Mouse (Mus musculus) MEL (cell line): ENCODE results near the gene Baiap3. TPM values are rescaled to one million over a fixed set of nuclear protein-coding genes. Genes with fewer than 3 reads are reported as not detected.
A peak's percentile ranks its signal among the peaks of the same experiment; 100 is the strongest.

Source experiments
- DNase-seq: peaks from one replicate; pipeline ENCODE4 v3.0.0; 2011; ENCODE audit warnings: low read depth, low spot score
- H3K27ac ChIP-seq: 2 replicates; pipeline ENCODE4 v1.5.1; 2012; ENCODE audit warnings: low read depth, mild to moderate bottlenecking, control low read depth, low read length, moderate library complexity; ENCODE audit not compliant: control insufficient read depth
- H3K27me3 ChIP-seq, 2 experiments: fragments of 150-350 bp in 1 of 2; sonication (generic) in 1 of 2; 2 replicates each; pipeline ENCODE4 v1.6.1; 2012; ENCODE audit warnings: low read length in 2 of 2, mild to moderate bottlenecking in 2 of 2, improper control_type of control experiment in 1 of 2, moderate library complexity in 1 of 2; ENCODE audit not compliant: insufficient read depth in 2 of 2, control insufficient read depth in 1 of 2
- H3K36me3 ChIP-seq, 2 experiments: 2 replicates each; pipeline ENCODE4 v1.6.1; 2012 to 2014; ENCODE audit warnings: low read length in 2 of 2, improper control_type of control experiment in 1 of 2, inconsistent platforms in 1 of 2, mild to moderate bottlenecking in 1 of 2; ENCODE audit not compliant: insufficient read depth in 2 of 2, control insufficient read depth in 1 of 2
- H3K4me1 ChIP-seq, 2 experiments: fragments of 150-350 bp in 1 of 2; sonication (generic) in 1 of 2; 2 replicates each; pipeline ENCODE4 v1.6.1; 2012; ENCODE audit warnings: low read length in 2 of 2, improper control_type of control experiment in 1 of 2, mild to moderate bottlenecking in 1 of 2; ENCODE audit not compliant: insufficient read depth in 2 of 2, control insufficient read depth in 1 of 2
- H3K4me3 ChIP-seq, 2 experiments: fragments of 150-350 bp in 1 of 2; sonication (generic) in 1 of 2; 2 replicates each; pipeline ENCODE4 v1.5.1; 2012; ENCODE audit warnings: low read depth in 2 of 2, low read length in 2 of 2, mild to moderate bottlenecking in 2 of 2, moderate library complexity in 2 of 2, control low read depth in 1 of 2, improper control_type of control experiment in 1 of 2; ENCODE audit not compliant: control insufficient read depth in 1 of 2, insufficient read depth in 1 of 2
- H3K79me2 ChIP-seq: 2 replicates; pipeline ENCODE4 v1.6.1; 2012; ENCODE audit warnings: mild to moderate bottlenecking, low read length, moderate library complexity; ENCODE audit not compliant: control insufficient read depth, poor library complexity, insufficient read depth
- H3K9ac ChIP-seq: 2 replicates; pipeline ENCODE4 v1.6.1; 2012; ENCODE audit warnings: low read depth, mild to moderate bottlenecking, control low read depth, low read length, moderate library complexity; ENCODE audit not compliant: control insufficient read depth, poor library complexity, severe bottlenecking
- H3K9me3 ChIP-seq: fragments of 150-350 bp; sonication (generic); replicated peaks from 2 replicates; pipeline ENCODE4 v1.6.1; 2012; ENCODE audit warnings: mild to moderate bottlenecking, low read length, improper control_type of control experiment, moderate library complexity; ENCODE audit not compliant: insufficient read depth
- BHLHE40 ChIP-seq: IDR thresholded peaks from 2 replicates; pipeline ENCODE4 v1.6.1; 2012; ENCODE audit warnings: low read depth, mild to moderate bottlenecking, inconsistent platforms, low read length, improper control_type of control experiment, borderline replicate concordance
- CHD1 ChIP-seq: IDR thresholded peaks from 2 replicates; pipeline ENCODE4 v1.6.1; 2012; ENCODE audit warnings: low read depth, mild to moderate bottlenecking, inconsistent platforms, low read length, improper control_type of control experiment
- ELF1 ChIP-seq: IDR thresholded peaks from 2 replicates; pipeline ENCODE4 v1.6.1; 2014; ENCODE audit warnings: low read depth, mild to moderate bottlenecking, inconsistent platforms, low read length, improper control_type of control experiment, moderate library complexity
- EP300 ChIP-seq, 2 experiments: IDR thresholded peaks; 2 replicates each; pipeline ENCODE4 v1.6.1; 2011; ENCODE audit warnings: improper control_type of control experiment in 2 of 2, low read length in 2 of 2, low read depth in 1 of 2, mild to moderate bottlenecking in 1 of 2
- ETS1 ChIP-seq: IDR thresholded peaks from 2 replicates; pipeline ENCODE4 v1.6.1; 2012; ENCODE audit warnings: low read depth, mild to moderate bottlenecking, inconsistent platforms, low read length, improper control_type of control experiment, moderate library complexity
- GATA1 ChIP-seq: IDR thresholded peaks from 2 replicates; pipeline ENCODE4 v1.6.1; 2011; ENCODE audit warnings: low read depth, low read length, improper control_type of control experiment
- HCFC1 ChIP-seq: IDR thresholded peaks from 2 replicates; pipeline ENCODE4 v1.6.1; 2012; ENCODE audit warnings: low read depth, mild to moderate bottlenecking, inconsistent platforms, low read length, improper control_type of control experiment, moderate library complexity
- KAT2A ChIP-seq: conservative IDR thresholded peaks from 2 replicates; pipeline ENCODE4 v1.6.1; 2012; ENCODE audit warnings: low read depth, low read length, improper control_type of control experiment, inconsistent platforms
- MEF2A ChIP-seq: IDR thresholded peaks from 2 replicates; pipeline ENCODE4 v1.6.1; 2014; ENCODE audit warnings: low read depth, mild to moderate bottlenecking, inconsistent platforms, low read length, improper control_type of control experiment; ENCODE audit not compliant: poor library complexity, insufficient replicate concordance, severe bottlenecking; ENCODE audit errors: extremely low read depth
- MYB ChIP-seq: IDR thresholded peaks from 2 replicates; pipeline ENCODE4 v1.6.1; 2011; ENCODE audit warnings: mild to moderate bottlenecking, low read depth, low read length, improper control_type of control experiment
- NELFE ChIP-seq: IDR thresholded peaks from 2 replicates; pipeline ENCODE4 v1.6.1; 2011; ENCODE audit warnings: low read depth, low read length, improper control_type of control experiment
- POLR2A ChIP-seq, 2 experiments: IDR thresholded peaks; 2 replicates each; pipeline ENCODE4 v1.6.1; 2011 to 2012; ENCODE audit warnings: low read length in 2 of 2, mild to moderate bottlenecking in 2 of 2, control low read depth in 1 of 2, improper control_type of control experiment in 1 of 2, low read depth in 1 of 2, moderate library complexity in 1 of 2; ENCODE audit not compliant: control insufficient read depth in 1 of 2, insufficient read depth in 1 of 2, poor library complexity in 1 of 2
- POLR2AphosphoS5 ChIP-seq: IDR thresholded peaks from 2 replicates; pipeline ENCODE4 v1.6.1; 2012; ENCODE audit warnings: low read depth, borderline replicate concordance, mild to moderate bottlenecking, inconsistent platforms, low read length, moderate library complexity, mixed read lengths
- RAD21 ChIP-seq: IDR thresholded peaks from 2 replicates; pipeline ENCODE4 v1.6.1; 2011; ENCODE audit warnings: mild to moderate bottlenecking, low read depth, low read length, improper control_type of control experiment
- RCOR1 ChIP-seq: IDR thresholded peaks from 2 replicates; pipeline ENCODE4 v1.6.1; 2012; ENCODE audit warnings: low read depth, mild to moderate bottlenecking, inconsistent platforms, low read length, improper control_type of control experiment
- TAL1 ChIP-seq: IDR thresholded peaks from 2 replicates; pipeline ENCODE4 v1.6.1; 2012; ENCODE audit warnings: mild to moderate bottlenecking, inconsistent platforms, low read length, moderate library complexity, mixed read lengths
- TBP ChIP-seq: IDR thresholded peaks from 2 replicates; pipeline ENCODE4 v1.8.0; 2011; ENCODE audit warnings: low read depth, low read length, improper control_type of control experiment
- TCF12 ChIP-seq: IDR thresholded peaks from 2 replicates; pipeline ENCODE4 v1.6.1; 2014; ENCODE audit warnings: low read depth, mild to moderate bottlenecking, inconsistent platforms, low read length, improper control_type of control experiment, moderate library complexity
- UBTF ChIP-seq: IDR thresholded peaks from 2 replicates; pipeline ENCODE4 v1.6.1; 2012; ENCODE audit warnings: low read depth, mild to moderate bottlenecking, inconsistent platforms, low read length, improper control_type of control experiment, moderate library complexity, borderline replicate concordance; ENCODE audit not compliant: insufficient read depth
- USF1 ChIP-seq: IDR thresholded peaks from 2 replicates; pipeline ENCODE4 v1.6.1; 2014; ENCODE audit warnings: low read depth, mild to moderate bottlenecking, inconsistent platforms, low read length, improper control_type of control experiment, moderate library complexity
- USF2 ChIP-seq, 2 experiments: IDR thresholded peaks; 2 replicates each; pipeline ENCODE4 v1.6.1; 2011 to 2012; ENCODE audit warnings: improper control_type of control experiment in 2 of 2, low read length in 2 of 2, borderline replicate concordance in 1 of 2, inconsistent platforms in 1 of 2, low read depth in 1 of 2, mild to moderate bottlenecking in 1 of 2; ENCODE audit not compliant: insufficient read depth in 1 of 2
- ZMIZ1 ChIP-seq: IDR thresholded peaks from 2 replicates; pipeline ENCODE4 v1.6.1; 2012; ENCODE audit warnings: low read depth, mild to moderate bottlenecking, inconsistent platforms, low read length, improper control_type of control experiment, moderate library complexity
- ZNF384 ChIP-seq: IDR thresholded peaks from 2 replicates; pipeline ENCODE4 v1.6.1; 2012; ENCODE audit warnings: low read depth, mild to moderate bottlenecking, inconsistent platforms, low read length, improper control_type of control experiment
- polyA plus RNA-seq, 2 experiments: library from polyadenylated mRNA; stranded (reverse) in 1 of 2; unstranded in 1 of 2; fragments of >175 nt in 1 of 2; fragments of >200 nt in 1 of 2; gene quantifications; 2 replicates each; pipeline versions ENCODE4 v1.2.1 to v1.2.4; 2012; ENCODE audit warnings: low replicate concordance in 2 of 2, low read depth in 1 of 2; ENCODE audit not compliant: insufficient read length in 2 of 2, insufficient read depth in 1 of 2, missing spikeins in 1 of 2
- total RNA-seq: library from RNA; depleted of rRNA; stranded (reverse); fragments of 300-350 nt; gene quantifications from 2 replicates; pipeline ENCODE4 v1.2.3, GENCODE M21; 2012

Baiap3 gene
- total and polyA plus RNA-seq, 3 experiments: 0.08 to 0.14 TPM; not detected in 1

GRCm38 (mm10) chr17:25282133-25282532, 26.0 kb upstream of the Baiap3 start (continued):
- TF ChIP-seq MYB: no peak

- peaks cover 3 to 15% of the 10 kb centered on the region in 2 experiments; a peak in 3 of 4 replicates for H3K36me3 ChIP-seq
- no peak for DNase-seq
- peaks cover 27% of the 10 kb centered on the region for H3K79me2 ChIP-seq
- H3K27me3 ChIP-seq: no peaks in the 10 kb centered on the region
- H3K4me3 ChIP-seq: no peak overlapping the region
- peaks cover 11 to 31% of the 10 kb centered on the region in 2 experiments for H3K4me1 ChIP-seq
- no peak overlapping the region for H3K27ac ChIP-seq
- no peak for TF ChIP-seq NELFE
- no peaks in the 10 kb centered on the region for H3K9me3 ChIP-seq
- H3K9ac ChIP-seq: no peak overlapping the region
Observed at GRCm38 (mm10) chr17:25275833-25276232, 19.7 kb upstream of the Baiap3 start.

- peaks cover 9 to 18% of the 10 kb centered on the region in 2 experiments for H3K36me3 ChIP-seq
Observed at GRCm38 (mm10) chr17:25274571-25275346, 18.6 kb upstream of the Baiap3 start, which contains the start of gene Ube2i. Ube2i (minus strand) TSS chr17:25274622.

GRCm38 (mm10) chr17:25273706-25274501, 17.7 kb upstream of the Baiap3 start:
- H3K36me3 ChIP-seq: peaks cover 9 to 18% of the 10 kb centered on the region in 2 experiments
- peak overlapping the region; percentile 96 for H3K27ac ChIP-seq
- H3K79me2 ChIP-seq: peaks cover 45% of the 10 kb centered on the region
- peak overlapping the region; percentile 95 for H3K9ac ChIP-seq
- H3K4me3 ChIP-seq: peak overlapping the region; percentile 81 to 91
- peaks cover 9 to 32% of the 10 kb centered on the region in 2 experiments for H3K4me1 ChIP-seq
- H3K27me3 ChIP-seq: no peaks in the 10 kb centered on the region
- H3K9me3 ChIP-seq: no peaks in the 10 kb centered on the region
- DNase-seq: peak; percentile 99
- TF ChIP-seq RAD21 (peak; percentile 2; the same call in 1 of the 2 replicates), TCF12 (peak; percentile 41; the same call in 1 of the 2 replicates), UBTF (no peak), MEF2A (no peak), BHLHE40 (peak; percentile 97), MYB (no peak), EP300 (IDR thresholded peaks at IDR 0.05; ENCODE audit: low read depth in 1 of 2, low read length in 2 of 2) (no peak; a peak in 2 of 4 replicates), KAT2A (peak; percentile 54), ELF1 (no peak), NELFE (no peak; the same call in 1 of the 2 replicates), RCOR1 (no peak), USF1 (peak; percentile 75)

More at GRCm38 (mm10) chr17:25274571-25275346, 18.6 kb upstream of the Baiap3 start, which contains the start of gene Ube2i:
- peak within 1 kb of the TSS; percentile 95 for H3K9ac ChIP-seq
- peak; percentile 15 to 66; a peak in 2 of 4 replicates for TF ChIP-seq POLR2A (IDR thresholded peaks at IDR 0.05; ENCODE audit: control insufficient read depth in 1 of 2, insufficient read depth in 1 of 2, low read depth in 1 of 2, low read length in 2 of 2, poor library complexity in 1 of 2)
- TF ChIP-seq ETS1: no peak; the same call in 1 of the 2 replicates
- no peak for TF ChIP-seq RCOR1
- peak; percentile 35; the same call in 1 of the 2 replicates for TF ChIP-seq NELFE
- TF ChIP-seq POLR2AphosphoS5: no peak
- no peak for TF ChIP-seq ZNF384
- peak; percentile 72 for TF ChIP-seq TBP
- peak; percentile 94 for TF ChIP-seq ZMIZ1
- TF ChIP-seq HCFC1: no peak
- TF ChIP-seq CHD1: no peak
- TF ChIP-seq USF2 (IDR thresholded peaks at IDR 0.05; ENCODE audit: borderline replicate concordance in 1 of 2, insufficient read depth in 1 of 2, low read depth in 1 of 2, low read length in 2 of 2): no peak
- no peak for TF ChIP-seq UBTF
- TF ChIP-seq GATA1: no peak
- no peak for TF ChIP-seq TAL1
- no peak for TF ChIP-seq KAT2A
- H3K4me3 ChIP-seq: peak within 1 kb of the TSS; percentile 81 to 91
- H3K27me3 ChIP-seq: no peaks in the 10 kb centered on the region
- peaks cover 9 to 34% of the 10 kb centered on the region in 2 experiments for H3K4me1 ChIP-seq
- H3K79me2 ChIP-seq: peaks cover 38% of the 10 kb centered on the region
- peak within 1 kb of the TSS; percentile 96 for H3K27ac ChIP-seq
- DNase-seq: peak; percentile 54
- no peaks in the 10 kb centered on the region for H3K9me3 ChIP-seq
